Mouse (Mus musculus) myocyte (in vitro differentiated cells): ENCODE measurements around the gene Edar.

Experiments
- E2F4 ChIP-seq: IDR thresholded peaks from one replicate; pipeline ENCODE4 v1.6.1; 2011; ENCODE audit warnings: mild to moderate bottlenecking, control low read depth, moderate library complexity; ENCODE audit not compliant: insufficient read depth
- MAX ChIP-seq: IDR thresholded peaks from one replicate; pipeline ENCODE4 v1.6.1; 2011; ENCODE audit warnings: low read depth, mild to moderate bottlenecking, control low read depth
- MYOD1 ChIP-seq, 3 experiments: IDR thresholded peaks; one replicate each; pipeline ENCODE4 v1.6.1; 2011; ENCODE audit warnings: control low read depth in 2 of 3, low read depth in 2 of 3, mild to moderate bottlenecking in 2 of 3, moderate library complexity in 1 of 3; ENCODE audit not compliant: insufficient read length in 2 of 3, control insufficient read depth in 1 of 3
- POLR2A ChIP-seq: IDR thresholded peaks from one replicate; pipeline ENCODE4 v1.6.1; 2011; ENCODE audit warnings: low read depth, mild to moderate bottlenecking, control low read depth, moderate library complexity; ENCODE audit not compliant: insufficient read length
- POLR2AphosphoS2 ChIP-seq: IDR thresholded peaks from one replicate; pipeline ENCODE4 v1.6.1; 2011; ENCODE audit warnings: low read depth, control low read depth; ENCODE audit not compliant: insufficient read length
- REST ChIP-seq: IDR thresholded peaks from one replicate; pipeline ENCODE4 v1.6.1; 2011; ENCODE audit warnings: mild to moderate bottlenecking, control low read depth, moderate library complexity; ENCODE audit not compliant: insufficient read depth, insufficient read length
- TCF12 ChIP-seq: IDR thresholded peaks from one replicate; pipeline ENCODE4 v1.6.1; 2011; ENCODE audit warnings: mild to moderate bottlenecking, control low read depth; ENCODE audit not compliant: poor library complexity, insufficient read depth, severe bottlenecking
- TCF3 ChIP-seq: IDR thresholded peaks from one replicate; pipeline ENCODE4 v1.6.1; 2011; ENCODE audit warnings: low read depth, control low read depth; ENCODE audit not compliant: insufficient read length
- USF1 ChIP-seq: IDR thresholded peaks from one replicate; pipeline ENCODE4 v1.6.1; 2011; ENCODE audit warnings: low read depth, mild to moderate bottlenecking, control low read depth, moderate library complexity

- TF ChIP-seq E2F4 (no peak), USF1 (no peak), TCF12 (no peak), POLR2A (no peak), MAX (no peak), REST (no peak), POLR2AphosphoS2 (no peak), MYOD1 (IDR thresholded peaks at IDR 0.05; ENCODE audit: control insufficient read depth in 1 of 3, insufficient read length in 2 of 3, low read depth in 2 of 3) (no peak), TCF3 (no peak)
These were observed 30.8 kb downstream of the Edar start for GRCm38 (mm10) chr10:58644671-58645070.
